Mouse (Mus musculus) neutrophil, adult 83 days (primary cell): ENCODE data around the gene Ntf3. TPM values are rescaled to one million over a fixed set of nuclear protein-coding genes. Genes with fewer than 3 reads are reported as not detected.

Experiments used
- total RNA-seq, 2 experiments: library from RNA; stranded (reverse); gene quantifications; one replicate each; pipeline ENCODE4 v1.2.4; 2023

The Ntf3 gene
- total RNA-seq, result not detected

DNA sequence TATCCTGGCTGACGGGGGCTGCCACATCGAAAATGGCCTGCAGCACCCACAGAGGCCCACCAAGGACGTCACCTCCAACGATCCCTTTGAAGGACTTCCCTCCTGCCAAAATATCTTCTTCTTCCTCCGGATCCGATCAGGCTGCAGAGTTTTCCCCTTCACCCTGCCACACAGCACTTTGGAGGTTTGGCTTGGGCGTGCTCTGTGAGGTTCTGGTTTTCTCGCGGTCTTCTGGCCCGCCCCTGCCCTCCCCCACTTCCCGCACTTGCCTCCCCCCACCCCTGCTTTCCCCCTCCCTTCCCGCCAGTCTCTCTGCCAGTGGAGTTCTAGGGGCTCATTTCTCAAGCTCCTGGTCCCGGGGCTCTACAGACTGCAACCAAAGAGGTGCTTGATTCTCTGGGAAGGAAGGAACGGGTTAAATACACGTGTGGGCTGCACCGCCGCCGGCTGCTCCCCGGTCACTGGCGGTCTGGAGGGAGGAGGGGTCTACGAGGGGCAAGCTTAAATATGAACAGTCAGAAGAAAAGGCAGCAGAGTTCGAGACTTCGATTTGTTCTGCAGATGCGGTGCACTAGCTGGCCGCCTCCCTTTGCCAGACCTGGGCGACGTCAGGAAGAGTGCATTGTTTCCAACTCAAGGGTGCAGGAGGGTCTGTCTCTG lies at the start of gene Ntf3:
Ntf3 (minus strand) TSS at position 363 of the 660 bp plus-strand sequence.

